Mouse (Mus musculus) midbrain, embryonic 16.5 days (tissue): ENCODE results near the gene Mark2. TPM values are rescaled to one million over a fixed set of nuclear protein-coding genes. Genes with fewer than 3 reads are reported as not detected.
A peak's percentile ranks its signal among the peaks of the same experiment; 100 is the strongest.

ENCODE experiments used
- ATAC-seq: fragments of 200-750 bp; cut with Nextera tagmentation; 2 replicates; pipeline ENCODE4 v1.8.0; 2017; ENCODE audit warnings: moderate TSS enrichment
- H3K27ac ChIP-seq: fragments of 300-500 bp; sonication (generic); 2 replicates; pipeline ENCODE4 v1.5.1; 2014; ENCODE audit warnings: mild to moderate bottlenecking, low read length, mixed read lengths
- H3K27me3 ChIP-seq: fragments of 300-500 bp; sonication (generic); 2 replicates; pipeline ENCODE4 v1.6.1; 2014; ENCODE audit warnings: low read depth, low read length, mixed read lengths; ENCODE audit not compliant: control insufficient read depth, insufficient read depth
- H3K36me3 ChIP-seq: fragments of 300-500 bp; sonication (generic); 2 replicates; pipeline ENCODE4 v1.6.1; 2014; ENCODE audit warnings: mild to moderate bottlenecking, low read length, moderate library complexity, mixed read lengths; ENCODE audit not compliant: control insufficient read depth, insufficient read depth
- H3K4me1 ChIP-seq: fragments of 300-500 bp; sonication (generic); 2 replicates; pipeline ENCODE4 v1.6.1; 2014; ENCODE audit warnings: mild to moderate bottlenecking, low read length, mixed read lengths; ENCODE audit not compliant: control insufficient read depth, insufficient read depth
- H3K4me2 ChIP-seq: fragments of 300-500 bp; sonication (generic); 2 replicates; pipeline ENCODE4 v1.6.1; 2014; ENCODE audit warnings: mild to moderate bottlenecking, low read length, mixed read lengths
- H3K4me3 ChIP-seq: fragments of 300-500 bp; sonication (generic); 2 replicates; pipeline ENCODE4 v1.5.1; 2014; ENCODE audit warnings: low read depth, mild to moderate bottlenecking, low read length, moderate library complexity, mixed read lengths
- H3K9ac ChIP-seq: fragments of 300-500 bp; sonication (generic); 2 replicates; pipeline ENCODE4 v1.6.1; 2014; ENCODE audit warnings: low read depth, low read length, mixed read lengths
- H3K9me3 ChIP-seq: fragments of 300-500 bp; sonication (generic); replicated peaks from 2 replicates; pipeline ENCODE4 v1.6.1; 2014; ENCODE audit warnings: mild to moderate bottlenecking, low read length, mixed read lengths; ENCODE audit not compliant: control insufficient read depth, poor library complexity, severe bottlenecking
- WGBS: fragments of 180-500 bp; shearing (Covaris S2); extraction: QIAGEN DNeasy Blood & Tissue Kit; methylation state at CpG from one replicate; pipeline ENCODE4 v1.1.7; 2014; 5-methylcytosine and 5-hydroxymethylcytosine counted together
- polyA plus RNA-seq: library from polyadenylated mRNA; unstranded; fragments of >200 nt; fragmentation: Nextera tagmentation; extraction: Ambion mirVana; gene quantifications from 2 replicates; pipeline ENCODE4 v1.2.1, GENCODE M21; 2015

The Mark2 gene
- polyA plus RNA-seq, 1 experiment from 2014 or later: 43.8 TPM

DNA sequence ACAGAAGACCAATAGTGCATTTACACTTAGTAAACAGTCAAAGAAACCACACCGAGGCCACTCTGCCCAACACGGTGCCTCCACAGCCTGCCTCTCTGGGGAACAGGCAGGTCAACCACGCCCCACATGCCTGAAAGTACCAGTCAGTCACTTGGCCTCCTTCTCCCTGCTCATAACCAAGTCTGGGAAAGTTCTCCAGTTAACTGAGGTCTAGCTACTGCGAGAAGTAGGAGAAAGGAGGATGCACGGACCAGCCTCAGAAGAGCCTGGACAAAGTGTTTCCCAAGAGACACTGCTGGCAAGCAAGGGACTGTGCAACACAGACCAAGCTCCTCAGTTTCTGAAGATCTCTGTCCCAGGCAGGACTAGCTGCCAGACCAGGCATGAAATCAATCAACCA is 2.6 kb downstream of the Mark2 start:
- H3K9me3 ChIP-seq: no peaks in the 10 kb centered on the region
- ATAC-seq: no peak
- H3K27ac ChIP-seq: no peak overlapping the region
- no peaks in the 10 kb centered on the region for H3K27me3 ChIP-seq
- peak overlapping the region; percentile 77 for H3K4me3 ChIP-seq
- H3K4me2 ChIP-seq: peak overlapping the region; percentile 94
- 67% methylated on average over 5 of the region's 5 CpGs for WGBS
- H3K9ac ChIP-seq: peak overlapping the region; percentile 37
- no peaks in the 10 kb centered on the region for H3K36me3 ChIP-seq
- H3K4me1 ChIP-seq: peaks cover 32% of the 10 kb centered on the region

DNA sequence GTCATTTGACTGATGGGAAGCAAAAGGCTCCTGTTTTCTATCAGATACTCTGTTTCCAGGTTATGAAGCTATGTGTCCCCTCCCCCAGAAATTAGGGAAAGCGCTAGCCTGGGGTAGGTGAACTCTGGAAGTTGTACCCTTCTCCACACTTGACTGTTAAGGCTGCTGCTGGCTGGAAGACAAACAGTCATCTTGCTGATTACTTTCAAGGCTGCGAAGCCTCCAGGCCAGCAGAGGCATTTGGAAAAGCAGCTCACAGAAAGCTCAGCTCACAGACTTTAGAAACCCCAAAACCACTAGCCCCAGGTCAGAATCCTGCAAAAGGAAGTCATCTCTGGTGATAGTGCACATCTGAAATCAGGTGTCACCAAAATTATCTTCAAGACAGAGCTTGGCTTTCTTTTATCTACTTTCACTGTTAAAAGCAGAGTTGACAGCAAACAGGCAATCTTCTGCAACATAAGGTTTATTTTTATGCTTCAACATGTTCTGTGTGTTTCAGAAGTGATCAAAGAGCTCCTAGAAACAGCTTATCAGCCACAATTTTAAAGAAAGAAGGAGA is 3.8 kb downstream of the Mark2 start:
- 98% methylated on average over 2 of the region's 2 CpGs for WGBS
- Histone ChIP-seq H3K4me2 (no peak overlapping the region), H3K27ac (no peak overlapping the region), H3K27me3 (no peaks in the 10 kb centered on the region), H3K36me3 (no peaks in the 10 kb centered on the region), H3K9ac (no peak overlapping the region), H3K4me3 (no peak overlapping the region), H3K4me1 (peaks cover 32% of the 10 kb centered on the region), H3K9me3 (no peaks in the 10 kb centered on the region)
- no peak for ATAC-seq

DNA sequence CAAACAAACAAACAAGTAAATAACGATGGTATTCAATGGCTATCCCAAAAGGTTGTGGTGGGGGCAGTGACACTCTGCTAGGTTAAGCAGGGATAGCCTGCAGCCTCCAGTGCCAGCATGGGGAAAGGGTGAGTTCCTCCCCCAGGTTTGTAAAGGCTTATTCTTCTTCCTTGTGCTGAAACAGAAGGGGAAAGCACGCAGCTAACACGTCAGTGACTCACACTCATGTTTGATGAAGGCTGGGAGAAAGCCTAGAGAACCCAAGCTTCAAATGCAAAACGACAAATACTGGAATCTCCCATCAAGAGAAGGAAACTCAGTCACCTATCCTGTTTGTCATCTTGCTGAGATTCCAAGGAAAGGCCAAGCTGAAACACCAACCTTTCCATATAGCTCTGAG is 6.0 kb downstream of the Mark2 start:
- 0 out of 2 replicates have a peak, but pooled peaks cover 2% of the 10 kb centered on the region for H3K36me3 ChIP-seq
- 88% methylated on average over 4 of the region's 4 CpGs for WGBS
- H3K4me1 ChIP-seq: peaks cover 29% of the 10 kb centered on the region
- H3K9me3 ChIP-seq: no peaks in the 10 kb centered on the region
- H3K27ac ChIP-seq: no peak overlapping the region
- H3K4me3 ChIP-seq: no peak overlapping the region
- H3K27me3 ChIP-seq: no peaks in the 10 kb centered on the region
- no peak for ATAC-seq
- H3K9ac ChIP-seq: no peak overlapping the region
- H3K4me2 ChIP-seq: no peak overlapping the region

DNA sequence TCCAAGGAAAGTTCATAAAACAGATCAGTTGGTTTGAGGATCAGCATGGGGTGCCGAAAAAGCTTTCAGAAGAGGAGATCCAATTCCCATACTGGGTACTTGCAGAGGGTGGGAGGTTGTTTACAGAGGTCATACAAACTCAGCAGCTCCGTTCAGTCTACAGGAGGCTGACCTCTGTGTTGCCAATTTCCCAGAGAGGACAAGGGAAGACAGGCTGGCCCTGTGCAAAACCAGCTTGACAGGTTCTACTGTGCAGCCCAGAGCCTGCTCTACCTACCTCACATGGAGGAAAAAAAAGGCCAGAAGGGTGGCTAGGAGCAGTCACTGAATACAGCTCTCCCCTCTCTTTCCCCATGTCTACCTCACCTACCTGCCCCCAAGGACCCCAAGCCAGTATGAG is 7.6 kb downstream of the Mark2 start:
- Histone ChIP-seq H3K27me3 (no peaks in the 10 kb centered on the region), H3K36me3 (0 out of 2 replicates have a peak, but pooled peaks cover 2% of the 10 kb centered on the region), H3K27ac (no peak overlapping the region), H3K4me2 (no peak overlapping the region), H3K4me3 (no peak overlapping the region), H3K9me3 (no peaks in the 10 kb centered on the region), H3K9ac (no peak overlapping the region), H3K4me1 (peaks cover 16% of the 10 kb centered on the region)
- 96% methylated on average over 2 of the region's 2 CpGs for WGBS
- no peak for ATAC-seq

DNA sequence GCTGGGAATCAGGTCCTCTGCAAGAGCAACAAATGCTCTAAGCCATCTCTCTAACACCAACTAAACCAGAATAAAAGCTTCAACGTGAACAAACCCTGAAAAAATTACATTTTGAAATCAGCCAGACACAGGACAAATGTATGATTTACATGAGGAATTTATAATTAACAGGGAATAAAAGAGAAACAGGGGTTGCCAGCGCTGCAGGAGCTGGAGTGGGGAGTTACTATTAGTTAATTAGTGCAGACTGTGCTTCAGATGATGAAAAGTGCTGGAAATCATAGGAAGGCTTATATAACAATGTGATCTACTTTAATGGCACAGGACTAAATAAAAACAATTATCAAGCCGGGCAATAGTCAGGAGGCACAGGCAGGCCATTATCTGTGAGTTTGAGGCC is 20.3 kb downstream of the Mark2 start:
- H3K36me3 ChIP-seq: no peaks in the 10 kb centered on the region
- no peak for ATAC-seq
- WGBS: 88% methylated on average over 3 of the region's 3 CpGs
- no peak overlapping the region for H3K4me3 ChIP-seq
- H3K27me3 ChIP-seq: no peaks in the 10 kb centered on the region
- H3K9me3 ChIP-seq: no peaks in the 10 kb centered on the region
- H3K4me2 ChIP-seq: no peak overlapping the region
- no peaks in the 10 kb centered on the region for H3K4me1 ChIP-seq
- H3K9ac ChIP-seq: no peak overlapping the region
- H3K27ac ChIP-seq: no peak overlapping the region

DNA sequence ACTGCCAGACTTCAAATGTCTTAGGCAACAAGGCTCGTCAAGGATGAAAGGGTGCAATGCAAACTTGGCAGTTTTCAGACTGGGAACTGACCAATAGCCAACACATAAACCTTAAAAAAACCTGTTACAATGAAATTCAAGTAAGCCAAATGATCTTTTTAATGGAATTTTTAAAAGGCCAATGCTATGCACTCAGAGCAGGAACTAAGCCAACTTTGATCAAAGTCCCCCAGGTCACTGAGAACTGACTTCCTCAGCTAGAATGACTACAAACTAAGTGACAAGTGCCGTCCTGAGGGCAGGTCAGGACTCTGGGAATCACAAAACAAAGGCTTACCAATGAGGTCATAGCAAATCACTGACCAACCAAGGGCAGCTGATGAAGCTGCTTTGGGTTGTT is 21.5 kb downstream of the Mark2 start:
- H3K4me3 ChIP-seq: no peak overlapping the region
- 66% methylated on average over 2 of the region's 2 CpGs for WGBS

DNA sequence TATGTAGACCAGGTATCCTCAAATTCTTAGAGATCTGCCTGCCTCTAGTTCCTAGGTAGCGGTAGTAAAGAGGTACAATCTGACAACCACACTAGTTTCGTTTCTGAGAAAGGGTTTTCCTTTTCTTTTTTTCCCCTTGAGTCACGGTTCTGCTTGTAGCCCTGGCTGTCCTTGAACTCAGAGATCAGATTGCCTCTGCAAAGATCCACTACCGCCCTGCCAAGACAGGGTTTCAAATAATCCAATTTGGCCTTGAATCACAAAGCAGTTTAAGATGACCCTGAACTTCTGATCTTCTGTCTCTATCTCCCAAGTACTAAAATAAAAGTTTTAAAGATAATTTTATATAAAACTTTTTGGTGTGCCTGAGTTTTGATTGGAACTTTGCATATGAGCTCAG is 23.9 kb downstream of the Mark2 start:
- Histone ChIP-seq H3K4me2 (no peak overlapping the region), H3K9me3 (no peaks in the 10 kb centered on the region), H3K27me3 (no peaks in the 10 kb centered on the region), H3K9ac (no peak overlapping the region), H3K4me3 (no peak overlapping the region), H3K4me1 (no peaks in the 10 kb centered on the region; the same call in 1 of the 2 replicates), H3K27ac (no peak overlapping the region), H3K36me3 (no peaks in the 10 kb centered on the region)
- WGBS: 85% methylated on average over 4 of the region's 4 CpGs
- no peak for ATAC-seq

More for the DNA sequence above, 21.5 kb downstream of the Mark2 start:
- H3K4me2 ChIP-seq: no peak overlapping the region
- H3K9me3 ChIP-seq: no peaks in the 10 kb centered on the region
- no peak overlapping the region for H3K27ac ChIP-seq
- H3K27me3 ChIP-seq: no peaks in the 10 kb centered on the region
- H3K4me1 ChIP-seq: no peaks in the 10 kb centered on the region
- H3K36me3 ChIP-seq: no peaks in the 10 kb centered on the region
- no peak overlapping the region for H3K9ac ChIP-seq
- ATAC-seq: no peak

DNA sequence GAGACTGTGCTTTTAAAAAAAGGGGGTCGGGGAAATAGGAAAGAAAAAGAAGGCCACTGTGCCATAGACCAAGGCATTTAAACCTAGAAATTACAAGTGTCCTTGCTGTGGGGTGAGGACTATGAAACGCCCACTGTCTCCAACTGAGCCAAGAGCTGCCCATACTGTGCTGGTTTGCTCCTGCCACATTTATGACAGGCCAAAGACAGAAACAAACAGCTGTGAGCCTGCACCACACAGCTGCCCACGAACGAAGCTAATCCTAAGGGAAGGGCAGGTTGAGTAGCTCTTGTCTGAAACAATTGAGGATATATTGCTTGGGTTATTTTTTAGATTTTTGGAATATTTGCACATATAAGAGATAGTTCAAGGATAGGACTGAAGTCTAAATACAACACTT is 24.8 kb downstream of the Mark2 start:
- Histone ChIP-seq H3K4me1 (no peaks in the 10 kb centered on the region; the same call in 1 of the 2 replicates), H3K27me3 (no peaks in the 10 kb centered on the region), H3K27ac (no peak overlapping the region), H3K36me3 (no peaks in the 10 kb centered on the region), H3K4me3 (no peak overlapping the region), H3K4me2 (no peak overlapping the region), H3K9me3 (no peaks in the 10 kb centered on the region), H3K9ac (no peak overlapping the region)
- WGBS: 83% methylated on average over 4 of the region's 4 CpGs
- no peak for ATAC-seq

DNA sequence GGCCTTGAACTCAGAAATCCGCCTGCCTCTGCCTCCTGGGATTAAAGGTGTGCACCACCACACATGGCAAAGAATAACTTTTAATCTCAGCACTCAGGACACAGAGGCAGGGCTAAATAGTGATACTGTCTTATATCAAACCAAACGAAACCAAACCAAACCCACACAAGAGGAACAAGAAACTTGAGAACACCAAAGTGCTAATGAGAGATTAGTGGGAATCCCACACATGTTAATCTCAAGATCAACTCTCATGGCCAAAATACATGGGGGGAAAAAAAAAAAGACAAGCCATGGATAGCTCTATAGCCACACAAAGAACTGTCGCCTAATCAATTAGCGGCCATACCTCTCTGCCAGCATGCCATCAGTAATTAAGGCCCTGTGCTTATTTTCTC is 26.1 kb downstream of the Mark2 start:
- Histone ChIP-seq H3K9ac (no peak overlapping the region), H3K27me3 (no peaks in the 10 kb centered on the region), H3K4me3 (no peak overlapping the region), H3K9me3 (no peaks in the 10 kb centered on the region), H3K4me1 (peaks cover 8% of the 10 kb centered on the region), H3K36me3 (no peaks in the 10 kb centered on the region), H3K4me2 (no peak overlapping the region), H3K27ac (no peak overlapping the region)
- WGBS: 83% methylated on average over 4 of the region's 4 CpGs
- ATAC-seq: no peak
